Mouse (Mus musculus): ENCODE data around the gene Tle6.

- TF ChIP-seq MAFK (IDR thresholded peaks at IDR 0.05; ENCODE audit: insufficient read depth, low read depth, low read length) (no peak), CHD2 (IDR thresholded peaks at IDR 0.05; ENCODE audit: low read depth, low read length) (no peak), ZNF384 (IDR thresholded peaks at IDR 0.05; ENCODE audit: low read depth, low read length) (no peak), ZC3H11A (IDR thresholded peaks at IDR 0.05; ENCODE audit: borderline replicate concordance, low read depth, low read length) (no peak)
Observed at GRCm38 (mm10) chr10:81563481-81563880, 37.4 kb downstream of the Tle6 start.
